Mouse (Mus musculus) cortical plate, adult 2 months (tissue): ENCODE data around the gene Esyt3.

Source experiments
- CTCF ChIP-seq: fragments of 200-500 bp; IDR thresholded peaks from 2 replicates; pipeline ENCODE4 v1.5.1; 2011; ENCODE audit warnings: mild to moderate bottlenecking, control low read depth, low read length; ENCODE audit not compliant: insufficient read depth; ENCODE audit errors: extremely low read depth
- POLR2A ChIP-seq: fragments of 200-500 bp; IDR thresholded peaks from 2 replicates; pipeline ENCODE4 v1.6.1; 2011; ENCODE audit warnings: mild to moderate bottlenecking, low read length, control low read depth; ENCODE audit not compliant: insufficient read depth; ENCODE audit errors: extremely low read depth

DNA sequence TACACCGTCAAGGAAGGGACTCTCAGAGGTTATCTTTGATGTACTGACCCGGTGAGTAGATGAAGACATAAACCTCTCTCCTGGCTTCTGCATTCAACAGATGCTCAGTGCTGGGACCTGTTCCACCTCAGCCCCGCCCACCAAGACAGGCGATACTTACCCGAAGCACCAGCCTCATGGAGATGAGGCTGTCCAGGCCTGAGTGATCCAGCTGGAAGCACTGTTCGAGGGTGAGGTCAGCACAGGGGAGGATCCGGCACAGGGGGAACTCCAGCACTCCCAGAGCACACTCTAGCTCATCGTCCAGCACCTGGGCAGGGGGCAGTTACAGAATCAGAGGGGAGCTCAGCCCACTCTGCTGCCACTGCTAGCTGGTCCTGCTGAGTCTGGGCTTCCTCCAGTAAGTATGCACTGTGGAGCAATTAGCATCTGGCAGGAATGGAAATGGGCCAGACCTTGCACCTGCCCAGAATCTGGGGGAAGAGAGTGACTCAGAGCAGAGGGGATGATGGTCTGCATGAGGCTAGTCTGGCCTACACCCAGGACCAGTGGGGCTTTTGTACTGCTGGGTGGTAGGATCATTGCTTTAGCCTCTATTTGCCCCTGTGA, 38.9 kb downstream of the Esyt3 start:
- TF ChIP-seq CTCF (no peak), POLR2A (no peak)
